8 mouse cellular contexts compared by ENCODE assay signal in the genomic region with DNA sequence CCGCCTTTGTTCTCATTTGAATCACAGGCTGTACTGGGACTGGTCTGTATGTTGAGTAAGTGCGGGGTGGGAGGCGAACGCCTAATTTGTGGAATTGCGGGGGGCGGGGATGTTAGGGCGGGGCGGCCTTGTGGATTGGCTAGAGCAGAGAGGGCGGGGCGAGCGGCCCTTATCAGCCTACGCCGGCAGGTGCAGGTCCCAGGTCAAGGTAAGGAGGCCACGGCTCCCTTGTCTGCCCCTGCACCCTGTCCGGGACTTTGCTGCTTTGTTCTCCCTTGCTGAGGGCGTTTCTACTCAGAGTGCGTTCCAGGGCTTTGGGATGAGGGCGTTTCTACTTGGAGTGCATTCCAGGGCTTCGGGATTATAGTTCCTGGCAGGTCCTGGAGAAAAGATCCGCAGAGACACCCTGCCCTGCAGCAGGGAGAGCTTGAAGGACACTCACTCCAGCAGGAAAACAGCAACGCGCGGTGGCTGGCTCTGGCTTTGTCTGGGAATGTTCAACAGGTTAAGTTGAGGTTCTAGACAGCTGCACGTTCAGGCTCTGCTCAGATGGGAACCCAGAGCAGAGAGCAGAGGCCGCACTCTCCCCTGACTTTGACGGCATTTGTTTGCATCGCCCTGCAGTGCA.
DNase-seq lines count a peak whose midpoint lies in the region; ATAC-seq and TF ChIP-seq lines count a peak whose summit lies in the region.

No protein-coding gene starts in this region.

- TF ChIP-seq CTCF in cortical plate, adult 2 months (IDR thresholded peaks at IDR 0.05; ENCODE audit: extremely low read depth, insufficient read depth, low read length), result no peak
- TF ChIP-seq CTCF in intestine, postnatal 0 days (IDR thresholded peaks at IDR 0.05; ENCODE audit: low read depth), result 0 out of 2 replicates have a peak, but pooled peaks have one; percentile 2
- no peak for TF ChIP-seq CTCF in liver, postnatal 0 days (IDR thresholded peaks at IDR 0.05; ENCODE audit: low read depth)

- peak overlapping the region; percentile 70 for H3K4me2 ChIP-seq in intestine, postnatal 0 days (replicated peaks; ENCODE audit: low read depth)
- H3K4me2 ChIP-seq in liver, postnatal 0 days (ENCODE audit: low read depth, low read length), result peak overlapping the region; percentile 56

- WGBS in intestine, postnatal 0 days, result 4% methylated on average over 27 of the region's 27 CpGs
- WGBS in liver, postnatal 0 days (ENCODE audit: insufficient replicate concordance), result 41% methylated on average over 27 of the region's 27 CpGs

- no peak for TF ChIP-seq EP300 in liver, postnatal 0 days (IDR thresholded peaks at IDR 0.05; ENCODE audit: low read depth)

- H3K4me1 ChIP-seq in cortical plate, adult 2 months (ENCODE audit: control insufficient read depth, insufficient read depth, low read length), result peaks cover 6% of the 10 kb centered on the region
- peaks cover 10% of the 10 kb centered on the region for H3K4me1 ChIP-seq in intestine, postnatal 0 days (replicated peaks; ENCODE audit: control insufficient read depth, insufficient read depth, low read length)
- H3K4me1 ChIP-seq in liver, postnatal 0 days (ENCODE audit: insufficient read depth), result peaks cover 26% of the 10 kb centered on the region

- 0 out of 2 replicates have a peak overlapping the region, but pooled peaks have one; percentile 69 for H3K27ac ChIP-seq in cortical plate, adult 2 months (ENCODE audit: insufficient read depth, low read length)
- H3K27ac ChIP-seq in intestine, postnatal 0 days (ENCODE audit: low read depth, low read length), result peak overlapping the region; percentile 81
- H3K27ac ChIP-seq in liver, postnatal 0 days (ENCODE audit: low read depth), result peak overlapping the region; percentile 73

- peak overlapping the region; percentile 54 for H3K9ac ChIP-seq in intestine, postnatal 0 days (ENCODE audit: low read depth, low read length)
- H3K9ac ChIP-seq in liver, postnatal 0 days (replicated peaks), result peak overlapping the region; percentile 39

- peak; percentile 96 for ATAC-seq in intestine, postnatal 0 days
- peak; percentile 92 for ATAC-seq in liver, postnatal 0 days

- no peaks in the 10 kb centered on the region for H3K36me3 ChIP-seq in intestine, postnatal 0 days (ENCODE audit: control insufficient read depth, insufficient read depth)
- 0 out of 2 replicates have a peak, but pooled peaks cover 2% of the 10 kb centered on the region for H3K36me3 ChIP-seq in liver, postnatal 0 days (replicated peaks; ENCODE audit: insufficient read depth, low read length)

- H3K27me3 ChIP-seq in intestine, postnatal 0 days (replicated peaks; ENCODE audit: control insufficient read depth, insufficient read depth, low read length), result no peaks in the 10 kb centered on the region
- H3K27me3 ChIP-seq in liver, postnatal 0 days (ENCODE audit: insufficient read depth, low read length), result no peaks in the 10 kb centered on the region

- peak; percentile 97 for DNase-seq in ES-CJ7 (ENCODE audit: low read depth, low spot score)
- DNase-seq in heart, adult 11 months, result peak; percentile 98
- DNase-seq in liver, postnatal 0 days, result peak; percentile 82
- DNase-seq in ovary, postnatal 10 days (ENCODE audit: low spot score), result peak; percentile 37
- DNase-seq in thymus, adult 18-20 months, result no peak
- DNase-seq in frontal cortex, adult 2 months (ENCODE audit: extremely low spot score in 1 of 2, low spot score in 1 of 2), result no peak

- H3K4me3 ChIP-seq in cortical plate, adult 2 months (ENCODE audit: insufficient read depth, low read length), result peak overlapping the region; percentile 22
- H3K4me3 ChIP-seq in intestine, postnatal 0 days (ENCODE audit: low read depth, low read length), result peak overlapping the region; percentile 44
- peak overlapping the region; percentile 36 for H3K4me3 ChIP-seq in liver, postnatal 0 days (ENCODE audit: low read depth, low read length)

- H3K9me3 ChIP-seq in intestine, postnatal 0 days (ENCODE audit: control insufficient read depth), result no peaks in the 10 kb centered on the region
- H3K9me3 ChIP-seq in liver, postnatal 0 days (ENCODE audit: low read length), result no peaks in the 10 kb centered on the region

- no peak for TF ChIP-seq POLR2A in cortical plate, adult 2 months (IDR thresholded peaks at IDR 0.05; ENCODE audit: extremely low read depth, insufficient read depth, low read length)

Comparison
In these comparisons a context has a peak if more than half of its experiments do, and no peak if none do; other contexts are left out.
1. DNase-seq: peak in ES-CJ7 (single experiment), heart, adult 11 months (single experiment), liver, postnatal 0 days (single experiment) and ovary, postnatal 10 days (single experiment); none in thymus, adult 18-20 months (0 of 2) and frontal cortex, adult 2 months (0 of 2).
2. Peak in every context shown above with its lines, with median percentiles within 50 percentile points of each other: H3K27ac ChIP-seq and H3K4me3 ChIP-seq.